Mouse (Mus musculus) heart, embryonic 15.5 days (tissue): ENCODE measurements around the gene As3mt. TPM values are rescaled to one million over a fixed set of nuclear protein-coding genes. Genes with fewer than 3 reads are reported as not detected.
"Not testable (repeated sequence)": the region's sequence is repeated elsewhere in the genome, so short reads cannot be mapped to it uniquely, and the experiment has no call there.

Source experiments
- ATAC-seq: fragments of 200-750 bp; cut with Nextera tagmentation; replicated peaks from 2 replicates; pipeline ENCODE4 v1.8.0; 2017; ENCODE audit warnings: low read depth, moderate TSS enrichment; ENCODE audit not compliant: insufficient number of reproducible peaks, insufficient read depth, low FRiP score
- H3K27ac ChIP-seq: fragments of 300-500 bp; sonication (generic); 2 replicates; pipeline ENCODE4 v1.5.1; 2015; ENCODE audit warnings: mild to moderate bottlenecking, inconsistent platforms
- H3K27me3 ChIP-seq: fragments of 300-500 bp; sonication (generic); 2 replicates; pipeline ENCODE4 v1.6.1; 2015; ENCODE audit warnings: inconsistent platforms
- H3K36me3 ChIP-seq: fragments of 300-500 bp; sonication (generic); 2 replicates; pipeline ENCODE4 v1.6.1; 2015; ENCODE audit warnings: mild to moderate bottlenecking, inconsistent platforms
- H3K4me1 ChIP-seq: fragments of 300-500 bp; sonication (generic); replicated peaks from 2 replicates; pipeline ENCODE4 v1.6.1; 2015; ENCODE audit warnings: inconsistent platforms
- H3K4me2 ChIP-seq: fragments of 300-500 bp; sonication (generic); 2 replicates; pipeline ENCODE4 v1.6.1; 2015; ENCODE audit warnings: inconsistent platforms, mild to moderate bottlenecking, moderate library complexity
- H3K4me3 ChIP-seq: fragments of 300-500 bp; sonication (generic); 2 replicates; pipeline ENCODE4 v1.5.1; 2015; ENCODE audit warnings: mild to moderate bottlenecking, inconsistent platforms
- H3K9ac ChIP-seq: fragments of 300-500 bp; sonication (generic); 2 replicates; pipeline ENCODE4 v1.6.1; 2015; ENCODE audit warnings: mild to moderate bottlenecking, inconsistent platforms
- H3K9me3 ChIP-seq: fragments of 300-500 bp; sonication (generic); replicated peaks from 2 replicates; pipeline ENCODE4 v1.6.1; 2016; ENCODE audit warnings: inconsistent platforms
- WGBS: fragments of 180-500 bp; shearing (Covaris S2); methylation state at CpG from one replicate; pipeline ENCODE4 v1.1.7; 2015; ENCODE audit warnings: mixed read lengths; 5-methylcytosine and 5-hydroxymethylcytosine counted together
- polyA plus RNA-seq: library from polyadenylated mRNA; unstranded; fragments of >200 nt; fragmentation: Nextera tagmentation; extraction: Ambion mirVana; gene quantifications from 2 replicates; pipeline ENCODE4 v1.2.1, GENCODE M21; 2015

Gene As3mt
- polyA plus RNA-seq, 1 experiment from 2014 or later = 48.3 TPM

GRCm38 (mm10) chr19:46727945-46728540 is 20.8 kb downstream of the As3mt start:
- WGBS = 22% methylated on average over 11 of the region's 11 CpGs
- peaks cover 18% of the 10 kb centered on the region for H3K36me3 ChIP-seq
- no peak overlapping the region for H3K9ac ChIP-seq
- peaks cover 10% of the 10 kb centered on the region for H3K4me1 ChIP-seq
- H3K9me3 ChIP-seq = no peaks in the 10 kb centered on the region
- no peaks in the 10 kb centered on the region for H3K27me3 ChIP-seq
- ATAC-seq = peak; percentile 47; the same call in 1 of the 2 replicates
- no peak overlapping the region for H3K4me2 ChIP-seq
- no peak overlapping the region for H3K4me3 ChIP-seq
- H3K27ac ChIP-seq = no peak overlapping the region

- Histone ChIP-seq H3K9me3 (no peaks in the 10 kb centered on the region), H3K4me1 (peaks cover 11% of the 10 kb centered on the region), H3K27ac (no peak overlapping the region), H3K36me3 (peaks cover 18% of the 10 kb centered on the region), H3K9ac (no peak overlapping the region), H3K4me2 (no peak overlapping the region), H3K4me3 (no peak overlapping the region), H3K27me3 (no peaks in the 10 kb centered on the region)
- WGBS = 71% methylated on average over 3 of the region's 3 CpGs
- ATAC-seq = no peak
Observed at GRCm38 (mm10) chr19:46728909-46729308, 21.7 kb downstream of the As3mt start.

DNA sequence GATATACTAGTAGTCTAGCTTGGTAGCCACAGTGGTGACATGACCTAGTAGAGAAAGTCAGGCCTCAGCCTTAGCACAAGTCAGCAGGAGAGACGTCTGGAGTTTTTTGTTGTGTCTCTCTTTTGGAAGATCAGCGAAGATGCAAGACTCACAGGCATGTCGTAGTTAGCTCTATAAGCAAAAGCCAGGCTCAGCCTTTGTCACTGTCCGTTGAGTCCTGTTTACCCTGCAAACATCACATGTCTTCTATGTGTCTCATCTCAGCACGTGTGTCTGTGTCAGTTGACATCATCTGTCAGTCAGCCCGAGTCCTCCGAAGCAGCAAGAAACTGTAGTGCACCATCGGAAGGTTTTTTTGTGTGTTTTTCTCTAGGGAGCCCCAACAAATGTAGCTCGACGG is 24.1 kb downstream of the As3mt start:
- Histone ChIP-seq H3K27ac (no peak overlapping the region), H3K4me2 (no peak overlapping the region), H3K4me3 (no peak overlapping the region), H3K36me3 (peaks cover 1% of the 10 kb centered on the region; the same call in 1 of the 2 replicates), H3K9ac (no peak overlapping the region), H3K4me1 (peaks cover 26% of the 10 kb centered on the region), H3K9me3 (no peaks in the 10 kb centered on the region), H3K27me3 (no peaks in the 10 kb centered on the region)
- 88% methylated on average over 10 of the region's 10 CpGs for WGBS
- no peak for ATAC-seq

GRCm38 (mm10) chr19:46732673-46733072 is 25.4 kb downstream of the As3mt start:
- H3K9me3 ChIP-seq, ATAC-seq, H3K27ac ChIP-seq, H3K4me3 ChIP-seq, H3K4me2 ChIP-seq, H3K27me3 ChIP-seq, H3K36me3 ChIP-seq, H3K9ac ChIP-seq: not testable (repeated sequence)
- H3K4me1 ChIP-seq = peaks cover 24% of the 10 kb centered on the region
- 95% methylated on average over 5 of the region's 5 CpGs for WGBS

GRCm38 (mm10) chr19:46733626-46734025 is 26.4 kb downstream of the As3mt start:
- H3K36me3 ChIP-seq = no peaks in the 10 kb centered on the region
- H3K9me3 ChIP-seq = no peaks in the 10 kb centered on the region
- H3K27me3 ChIP-seq = no peaks in the 10 kb centered on the region
- H3K4me3 ChIP-seq = no peak overlapping the region
- no peak overlapping the region for H3K27ac ChIP-seq
- H3K4me1 ChIP-seq = peaks cover 17% of the 10 kb centered on the region
- WGBS = 79% methylated on average over 7 of the region's 7 CpGs
- H3K9ac ChIP-seq = no peak overlapping the region
- no peak for ATAC-seq
- no peak overlapping the region for H3K4me2 ChIP-seq

DNA sequence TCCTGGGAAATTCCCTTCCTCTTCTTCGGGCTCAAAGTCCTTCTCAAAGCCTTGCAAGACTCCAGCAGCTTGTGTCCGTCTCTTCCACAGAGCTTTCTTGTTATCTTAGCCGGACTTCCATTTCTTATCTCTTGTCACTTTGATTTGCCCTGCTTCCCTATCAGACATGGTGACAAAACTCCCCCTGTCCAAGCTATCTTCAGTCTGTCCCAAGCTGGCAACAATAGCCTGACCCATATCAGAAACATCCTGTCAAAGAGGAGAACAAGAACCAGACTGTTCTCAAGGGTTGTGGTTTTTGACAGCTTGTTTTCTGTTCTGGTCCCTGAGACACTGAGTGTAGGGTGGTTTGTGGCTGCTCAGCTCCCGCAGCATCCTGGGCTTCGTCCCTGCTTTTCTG is 28.0 kb downstream of the As3mt start:
- ATAC-seq = 0 out of 2 replicates have a peak, but pooled peaks have one; percentile 31
- H3K9me3 ChIP-seq = no peaks in the 10 kb centered on the region
- no peaks in the 10 kb centered on the region for H3K27me3 ChIP-seq
- H3K4me1 ChIP-seq = peaks cover 17% of the 10 kb centered on the region
- no peaks in the 10 kb centered on the region; the same call in 1 of the 2 replicates for H3K36me3 ChIP-seq
- 24% methylated on average over 5 of the region's 5 CpGs for WGBS
- H3K4me3 ChIP-seq = no peak overlapping the region
- H3K9ac ChIP-seq = no peak overlapping the region
- 0 out of 2 replicates have a peak overlapping the region, but pooled peaks have one; percentile 12 for H3K27ac ChIP-seq
- no peak overlapping the region for H3K4me2 ChIP-seq

DNA sequence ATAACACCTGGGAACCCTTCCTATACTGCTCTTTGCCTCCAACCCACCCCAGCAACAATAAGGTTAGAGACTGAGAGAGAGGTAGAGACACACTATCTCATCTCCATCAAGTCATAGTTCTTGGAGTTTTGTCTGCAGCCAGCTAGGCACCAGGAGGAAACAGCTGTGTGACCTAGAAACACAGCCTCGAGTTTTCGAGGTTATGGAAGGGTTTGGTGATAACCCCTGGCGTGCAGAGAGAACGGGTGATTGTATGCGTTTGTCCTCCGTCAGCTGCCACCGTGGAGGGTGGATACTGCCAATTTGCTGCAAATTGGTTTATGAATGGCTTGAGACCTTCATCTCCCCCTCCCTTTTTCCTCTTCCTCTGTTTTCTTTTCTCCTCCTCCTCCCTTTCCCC is 29.8 kb downstream of the As3mt start:
- ATAC-seq = no peak
- no peak overlapping the region for H3K4me2 ChIP-seq
- H3K27me3 ChIP-seq = no peaks in the 10 kb centered on the region
- no peaks in the 10 kb centered on the region for H3K9me3 ChIP-seq
- 53% methylated on average over 7 of the region's 7 CpGs for WGBS
- peaks cover 17% of the 10 kb centered on the region for H3K4me1 ChIP-seq
- H3K4me3 ChIP-seq = no peak overlapping the region
- H3K9ac ChIP-seq = no peak overlapping the region
- H3K27ac ChIP-seq = no peak overlapping the region
- H3K36me3 ChIP-seq = no peaks in the 10 kb centered on the region; the same call in 1 of the 2 replicates

- Histone ChIP-seq H3K27ac (no peak overlapping the region), H3K9ac (no peak overlapping the region), H3K27me3 (no peaks in the 10 kb centered on the region), H3K4me3 (no peak overlapping the region), H3K4me1 (peaks cover 1% of the 10 kb centered on the region; the same call in 1 of the 2 replicates), H3K36me3 (no peaks in the 10 kb centered on the region; the same call in 1 of the 2 replicates), H3K9me3 (no peaks in the 10 kb centered on the region), H3K4me2 (no peak overlapping the region)
- ATAC-seq = no peak
- WGBS = 47% methylated on average over 7 of the region's 7 CpGs
Observed at GRCm38 (mm10) chr19:46740341-46741008, 33.2 kb downstream of the As3mt start.

GRCm38 (mm10) chr19:46741574-46741973 is 34.3 kb downstream of the As3mt start:
- no peaks in the 10 kb centered on the region for H3K27me3 ChIP-seq
- H3K27ac ChIP-seq = no peak overlapping the region
- no peaks in the 10 kb centered on the region; the same call in 1 of the 2 replicates for H3K36me3 ChIP-seq
- no peak overlapping the region for H3K4me2 ChIP-seq
- ATAC-seq = no peak
- 37% methylated on average over 6 of the region's 6 CpGs for WGBS
- H3K4me3 ChIP-seq = no peak overlapping the region
- no peak overlapping the region for H3K9ac ChIP-seq
- no peaks in the 10 kb centered on the region for H3K4me1 ChIP-seq
- no peaks in the 10 kb centered on the region for H3K9me3 ChIP-seq

DNA sequence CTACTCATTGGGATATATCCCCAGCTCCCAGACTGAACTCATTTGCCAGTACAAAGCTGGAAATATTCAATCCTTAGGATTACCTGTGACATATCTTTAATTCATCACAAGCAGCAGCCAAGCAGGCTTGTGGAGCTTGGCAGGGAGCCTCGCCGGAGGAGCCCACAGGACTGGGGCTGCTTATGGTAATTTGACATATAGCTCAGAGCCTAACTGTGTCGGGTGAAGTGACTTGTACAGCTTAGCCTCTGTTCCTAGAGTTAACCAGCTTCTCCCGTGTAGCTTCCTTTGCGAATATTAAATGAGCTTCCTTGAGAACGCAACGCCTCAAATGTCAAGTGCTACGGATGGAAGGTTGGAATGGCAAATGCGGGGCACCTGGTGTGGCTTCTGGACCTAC is 37.4 kb downstream of the As3mt start:
- Histone ChIP-seq H3K36me3 (no peaks in the 10 kb centered on the region), H3K4me1 (no peaks in the 10 kb centered on the region), H3K9ac (no peak overlapping the region), H3K9me3 (no peaks in the 10 kb centered on the region), H3K4me3 (no peak overlapping the region), H3K27me3 (no peaks in the 10 kb centered on the region), H3K27ac (no peak overlapping the region), H3K4me2 (no peak overlapping the region)
- no peak for ATAC-seq
- WGBS = 74% methylated on average over 9 of the region's 9 CpGs

DNA sequence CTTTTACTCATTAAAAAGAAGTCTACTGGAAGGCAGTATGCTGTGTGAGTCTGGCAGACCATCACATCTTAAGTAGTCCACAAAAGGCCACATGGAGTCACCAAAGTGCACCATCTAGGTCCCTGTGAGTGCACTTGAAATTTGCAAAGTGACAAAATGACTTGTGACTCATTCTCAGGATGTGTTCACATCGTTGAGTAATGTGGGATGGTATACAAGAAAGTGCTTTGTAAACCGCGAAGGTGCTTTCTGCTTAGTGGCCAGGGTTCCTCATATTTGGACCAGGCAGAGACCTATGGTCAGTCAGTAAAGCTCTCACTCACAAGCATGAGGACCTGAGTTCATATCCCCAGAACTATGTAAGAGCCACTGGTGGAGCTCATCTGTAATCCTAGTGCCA is 40.5 kb downstream of the As3mt start:
- Histone ChIP-seq H3K4me1 (no peaks in the 10 kb centered on the region), H3K4me3 (no peak overlapping the region), H3K36me3 (no peaks in the 10 kb centered on the region), H3K27me3 (no peaks in the 10 kb centered on the region), H3K4me2 (no peak overlapping the region), H3K9ac (no peak overlapping the region), H3K27ac (no peak overlapping the region), H3K9me3 (no peaks in the 10 kb centered on the region)
- WGBS = 81% methylated on average over 3 of the region's 3 CpGs
- ATAC-seq = no peak

DNA sequence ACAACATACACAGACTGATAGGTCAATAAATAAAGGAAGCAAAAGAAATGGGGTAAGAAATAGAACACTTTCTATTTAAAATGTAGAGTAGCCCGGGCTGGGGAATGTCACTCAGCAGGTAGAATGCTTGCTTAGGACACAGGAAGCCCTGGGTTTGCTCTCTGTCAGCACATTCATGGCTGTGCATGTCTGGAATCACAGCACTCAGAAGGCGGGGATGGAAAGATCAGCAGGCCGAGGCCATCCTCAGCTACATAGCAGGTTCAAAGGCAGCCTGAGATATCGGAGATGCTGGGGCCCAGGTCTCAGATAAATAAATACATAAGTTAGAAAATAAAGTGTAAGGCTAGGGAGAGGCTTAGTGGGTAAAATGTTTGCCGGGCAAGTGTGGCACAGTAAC is 45.0 kb downstream of the As3mt start:
- no peak overlapping the region for H3K4me3 ChIP-seq
- H3K9ac ChIP-seq = no peak overlapping the region
- 52% methylated on average over 5 of the region's 5 CpGs for WGBS
- no peak overlapping the region for H3K4me2 ChIP-seq
- H3K27me3 ChIP-seq = peaks cover 5% of the 10 kb centered on the region; the same call in 1 of the 2 replicates
- no peaks in the 10 kb centered on the region for H3K9me3 ChIP-seq
- no peak overlapping the region for H3K27ac ChIP-seq
- no peak for ATAC-seq
- no peaks in the 10 kb centered on the region for H3K4me1 ChIP-seq
- H3K36me3 ChIP-seq = no peaks in the 10 kb centered on the region
